9 mouse cellular contexts compared by ENCODE assay signal in the genomic region with DNA sequence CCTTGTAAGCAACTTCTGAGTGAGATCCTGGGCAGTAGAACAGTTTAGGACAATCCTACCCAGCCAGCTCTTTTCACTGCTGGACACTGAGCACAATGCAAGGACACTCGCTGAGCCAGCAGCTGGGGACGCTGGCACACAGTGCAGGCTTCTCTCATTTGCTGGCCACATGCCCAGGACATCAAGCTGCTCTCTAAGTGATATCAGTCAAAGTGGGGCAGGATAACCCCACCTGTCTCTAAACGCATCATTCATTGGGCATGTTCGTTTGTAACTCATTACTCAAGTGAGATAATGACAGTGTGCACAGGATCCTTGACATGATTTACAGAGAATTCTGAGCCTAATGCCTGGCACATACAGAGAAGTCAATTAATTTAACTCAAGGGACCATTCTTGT.
DNase-seq lines count a peak whose midpoint lies in the region; ATAC-seq lines count a peak whose summit lies in the region.
"Had no signal": no experiment of that assay in that cellular context is flagged by ENCODE, and none has a peak within 500 bp of the region (broad histone marks: within the 10 kb centered on the region; RNA-seq: fewer than 3 reads in every experiment).

No protein-coding gene starts in this region.

- no peak overlapping the region for H3K9ac ChIP-seq in kidney, embryonic 16.5 days (replicated peaks; ENCODE audit: low read length)
- no peak overlapping the region for H3K9ac ChIP-seq in hindbrain, embryonic 16.5 days (ENCODE audit: low read depth, low read length)
- H3K9ac ChIP-seq in liver, embryonic 11.5 days (ENCODE audit: low read depth, low read length) = no peak overlapping the region
- H3K9ac ChIP-seq: embryonic facial prominence, embryonic 12.5 days had no signal

- H3K4me2 ChIP-seq in kidney, embryonic 16.5 days (replicated peaks; ENCODE audit: low read depth, low read length) = no peak overlapping the region
- H3K4me2 ChIP-seq in hindbrain, embryonic 16.5 days (ENCODE audit: low read length) = no peak overlapping the region
- no peak overlapping the region for H3K4me2 ChIP-seq in liver, embryonic 11.5 days
- H3K4me2 ChIP-seq: embryonic facial prominence, embryonic 12.5 days had no signal

- H3K4me3 ChIP-seq in kidney, embryonic 16.5 days (ENCODE audit: low read length) = no peak overlapping the region
- no peak overlapping the region for H3K4me3 ChIP-seq in hindbrain, embryonic 16.5 days (ENCODE audit: low read length)
- H3K4me3 ChIP-seq in liver, embryonic 11.5 days (ENCODE audit: low read depth, low read length) = no peak overlapping the region
- H3K4me3 ChIP-seq: embryonic facial prominence, embryonic 12.5 days had no signal

- ATAC-seq in kidney, embryonic 16.5 days (ENCODE audit: low FRiP score, low TSS enrichment) = no peak
- peak; percentile 92 for ATAC-seq in hindbrain, embryonic 16.5 days
- no peak for ATAC-seq in liver, embryonic 11.5 days (replicated peaks; ENCODE audit: low FRiP score)

- no peaks in the 10 kb centered on the region for H3K4me1 ChIP-seq in kidney, embryonic 16.5 days (ENCODE audit: insufficient read depth, low read length)
- H3K4me1 ChIP-seq in hindbrain, embryonic 16.5 days (ENCODE audit: control insufficient read depth, insufficient read depth, low read depth, low read length) = 0 out of 2 replicates have a peak, but pooled peaks cover 4% of the 10 kb centered on the region
- H3K4me1 ChIP-seq in liver, embryonic 11.5 days (replicated peaks; ENCODE audit: control insufficient read depth, insufficient read depth, low read length) = no peaks in the 10 kb centered on the region
- H3K4me1 ChIP-seq: embryonic facial prominence, embryonic 12.5 days had no signal

- DNase-seq in kidney, adult 11 months = peak; percentile 20
- DNase-seq in adrenal gland, postnatal 36 days = peak; percentile 91 to 92
- DNase-seq in frontal cortex, postnatal 36 days (ENCODE audit: low spot score in 2 of 2) = peak; percentile 35 to 51
- DNase-seq in lung, postnatal 14 days = peak; percentile 70
- DNase-seq in liver, embryonic 11.5 days (ENCODE audit: low spot score) = no peak
- DNase-seq in c-Kit-positive CD71-positive TER-119-positive erythroid progenitor cells, embryonic 14.5 days (ENCODE audit: low spot score) = no peak

- no peak overlapping the region for H3K27ac ChIP-seq in kidney, embryonic 16.5 days (ENCODE audit: low read length)
- H3K27ac ChIP-seq in hindbrain, embryonic 16.5 days (ENCODE audit: low read depth, low read length) = no peak overlapping the region
- H3K27ac ChIP-seq in liver, embryonic 11.5 days (ENCODE audit: low read depth, low read length) = no peak overlapping the region
- H3K27ac ChIP-seq: embryonic facial prominence, embryonic 12.5 days had no signal

- no peaks in the 10 kb centered on the region for H3K36me3 ChIP-seq in kidney, embryonic 16.5 days (ENCODE audit: insufficient read depth, low read length)
- H3K36me3 ChIP-seq in hindbrain, embryonic 16.5 days (ENCODE audit: control insufficient read depth, insufficient read depth, low read length) = no peaks in the 10 kb centered on the region
- H3K36me3 ChIP-seq in liver, embryonic 11.5 days (ENCODE audit: control insufficient read depth, insufficient read depth, low read length) = no peaks in the 10 kb centered on the region
- H3K36me3 ChIP-seq: embryonic facial prominence, embryonic 12.5 days had no signal

- WGBS in kidney, embryonic 16.5 days = 58% methylated on average over 4 of the region's 4 CpGs
- 35% methylated on average over 4 of the region's 4 CpGs for WGBS in hindbrain, embryonic 16.5 days
- WGBS in liver, embryonic 11.5 days = 66% methylated on average over 4 of the region's 4 CpGs

- H3K9me3 ChIP-seq in kidney, embryonic 16.5 days (ENCODE audit: low read length) = no peaks in the 10 kb centered on the region
- no peaks in the 10 kb centered on the region for H3K9me3 ChIP-seq in hindbrain, embryonic 16.5 days (ENCODE audit: control insufficient read depth, low read length)
- no peaks in the 10 kb centered on the region for H3K9me3 ChIP-seq in liver, embryonic 11.5 days (ENCODE audit: control insufficient read depth, low read length)
- H3K9me3 ChIP-seq: embryonic facial prominence, embryonic 12.5 days had no signal

- H3K27me3 ChIP-seq in kidney, embryonic 16.5 days (ENCODE audit: insufficient read depth, low read length) = no peaks in the 10 kb centered on the region
- H3K27me3 ChIP-seq in hindbrain, embryonic 16.5 days (replicated peaks; ENCODE audit: control insufficient read depth, insufficient read depth, low read length) = no peaks in the 10 kb centered on the region
- H3K27me3 ChIP-seq in liver, embryonic 11.5 days (replicated peaks; ENCODE audit: control insufficient read depth, insufficient read depth, low read length) = no peaks in the 10 kb centered on the region
- H3K27me3 ChIP-seq: embryonic facial prominence, embryonic 12.5 days had no signal

Comparison
In these comparisons a context has a peak if more than half of its experiments do, and no peak if none do; other contexts are left out.
1. DNase-seq: peak in kidney, adult 11 months (single experiment), adrenal gland, postnatal 36 days (2 of 2), frontal cortex, postnatal 36 days (2 of 2) and lung, postnatal 14 days (single experiment); none in liver, embryonic 11.5 days (single experiment) and c-Kit-positive CD71-positive TER-119-positive erythroid progenitor cells, embryonic 14.5 days (single experiment).